Mouse (Mus musculus): ENCODE data around the gene Gabrr1.
"Not testable (repeated sequence)": the region's sequence is repeated elsewhere in the genome, so short reads cannot be mapped to it uniquely, and the experiment has no call there.

The Gabrr1 gene

GRCm38 (mm10) chr4:33132221-33132620 is at the start of gene Gabrr1:
Gene Gabrr1, plus strand, starts transcription at chr4:33132521.
- no peak for DNase-seq (ENCODE audit: low spot score in 2 of 2)

GRCm38 (mm10) chr4:33099118-33099694 is 33.1 kb upstream of the Gabrr1 start:
- no peak for DNase-seq (ENCODE audit: low spot score in 2 of 2)

GRCm38 (mm10) chr4:33109720-33110458 is 22.4 kb upstream of the Gabrr1 start:
- no peak for DNase-seq (ENCODE audit: low spot score in 2 of 2)

- DNase-seq (ENCODE audit: low spot score in 2 of 2): no peak
Measured at GRCm38 (mm10) chr4:33110845-33111244, 21.5 kb upstream of the Gabrr1 start.

DNA sequence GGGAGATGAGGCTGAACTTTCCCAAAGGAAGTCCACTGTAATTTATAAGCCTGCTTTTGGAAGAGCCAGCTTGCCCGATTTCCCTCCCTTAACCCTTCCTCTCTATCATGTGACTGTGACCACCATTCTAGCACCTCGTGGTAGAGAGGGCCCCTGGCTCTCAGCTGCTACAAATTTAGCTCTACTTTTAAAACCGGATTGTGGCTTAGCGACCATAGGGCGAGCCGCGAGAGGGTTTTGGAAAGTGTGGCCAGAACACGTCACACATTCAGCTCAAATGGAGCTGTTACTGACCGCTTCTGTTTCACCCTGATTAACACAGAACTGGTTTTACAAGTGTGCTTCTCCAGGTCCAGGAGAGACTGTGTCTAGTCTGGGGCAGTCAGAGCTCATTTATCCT is 21.0 kb upstream of the Gabrr1 start:
- DNase-seq (ENCODE audit: low spot score in 2 of 2): no peak

DNA sequence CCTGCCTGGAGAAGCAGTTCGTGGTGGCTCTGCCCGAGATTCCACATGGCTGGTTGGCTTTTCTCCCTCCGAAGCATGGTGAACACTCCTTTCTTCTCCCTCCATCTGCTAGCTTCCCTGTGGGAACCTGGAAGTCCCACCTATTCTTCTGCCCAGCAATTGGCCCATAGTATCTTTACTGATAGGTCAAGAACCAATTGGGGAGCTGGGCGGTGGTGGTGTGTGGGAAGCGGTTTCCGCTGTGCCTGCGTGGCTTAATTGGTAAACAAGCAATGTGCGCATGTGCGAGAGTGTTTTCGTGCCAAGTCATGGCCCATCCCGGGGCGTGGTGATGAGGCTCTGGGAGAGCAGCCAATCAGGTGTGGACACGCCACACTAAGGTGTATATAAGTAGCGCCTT is 19.5 kb upstream of the Gabrr1 start:
- not testable (repeated sequence) for DNase-seq (ENCODE audit: low spot score in 2 of 2)

GRCm38 (mm10) chr4:33119118-33119517 is 13.2 kb upstream of the Gabrr1 start:
- peak; percentile 20 to 77 for DNase-seq (ENCODE audit: low spot score in 2 of 2)

DNA sequence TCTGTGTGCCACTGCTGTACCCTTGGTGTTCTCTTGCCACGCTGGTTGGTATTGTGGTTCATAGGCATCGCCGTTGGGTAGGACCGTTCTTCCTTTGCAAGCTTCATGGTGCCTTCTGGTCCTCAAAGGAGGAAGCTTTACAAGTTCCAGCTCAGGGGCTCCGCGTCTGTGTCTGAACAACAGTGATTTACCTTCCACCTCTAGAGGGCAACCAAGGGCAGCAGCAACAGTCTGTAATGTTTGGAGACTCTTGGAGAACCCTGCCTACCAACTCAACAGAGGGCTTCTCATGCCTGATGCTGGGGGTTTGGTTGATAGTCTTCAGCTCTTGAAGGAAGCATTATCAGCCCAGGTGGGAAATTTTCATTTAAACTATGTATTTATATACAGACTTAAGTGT is 7.8 kb upstream of the Gabrr1 start:
- DNase-seq (ENCODE audit: low spot score in 2 of 2): peak; percentile 15 to 44

GRCm38 (mm10) chr4:33125409-33126084 is 6.8 kb upstream of the Gabrr1 start:
- no peak for DNase-seq (ENCODE audit: low spot score in 2 of 2)

DNA sequence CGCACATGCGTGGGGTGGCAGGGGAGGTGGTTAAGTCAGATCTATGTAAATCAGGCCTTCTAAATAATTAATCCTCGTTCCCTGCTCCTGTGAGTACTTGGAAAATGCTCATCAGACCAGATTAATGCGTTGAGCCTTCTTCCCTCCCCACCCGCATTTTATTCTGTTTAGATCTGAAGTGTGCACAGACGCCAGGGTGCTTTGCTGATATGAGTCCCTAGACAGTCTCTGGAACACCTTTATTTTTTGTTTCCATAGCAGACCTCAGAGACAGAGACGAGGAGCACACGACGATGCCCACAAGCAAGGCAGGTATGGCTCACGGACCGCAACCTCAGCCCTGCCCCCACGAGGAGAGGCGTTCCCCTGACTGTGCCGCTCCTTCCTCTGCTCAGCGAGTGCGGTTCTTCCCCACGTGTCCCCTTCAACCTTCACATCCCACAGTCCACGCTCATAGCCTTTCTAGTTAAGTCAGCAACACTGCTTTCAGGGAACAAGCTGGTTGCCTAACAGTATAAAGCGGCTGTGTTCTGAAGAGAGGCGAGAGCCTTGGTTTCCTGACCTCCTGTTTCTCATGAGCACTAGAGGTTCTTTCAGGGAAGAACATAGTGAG is 14.5 kb downstream of the Gabrr1 start:
- DNase-seq (ENCODE audit: low spot score in 2 of 2): no peak

DNA sequence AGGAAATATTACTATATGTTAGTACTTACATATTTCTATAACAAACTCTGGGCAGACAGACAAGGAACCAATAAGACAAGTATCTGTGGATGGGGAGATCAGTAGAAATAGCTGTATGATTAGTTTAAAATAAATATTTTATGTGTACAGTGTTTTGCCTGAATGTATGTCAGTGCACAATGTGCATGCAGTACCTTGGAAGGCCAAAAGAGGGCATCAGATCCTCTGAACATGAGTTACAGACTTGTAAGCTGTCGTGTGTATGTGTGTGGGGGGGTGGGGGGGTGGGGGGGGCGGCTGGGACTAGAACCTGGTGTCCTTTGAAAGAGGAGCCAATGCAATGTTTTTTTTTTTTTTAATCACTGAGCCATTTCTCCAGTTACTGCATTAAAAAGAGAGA is 15.5 kb downstream of the Gabrr1 start:
- DNase-seq (ENCODE audit: low spot score in 2 of 2): no peak

DNA sequence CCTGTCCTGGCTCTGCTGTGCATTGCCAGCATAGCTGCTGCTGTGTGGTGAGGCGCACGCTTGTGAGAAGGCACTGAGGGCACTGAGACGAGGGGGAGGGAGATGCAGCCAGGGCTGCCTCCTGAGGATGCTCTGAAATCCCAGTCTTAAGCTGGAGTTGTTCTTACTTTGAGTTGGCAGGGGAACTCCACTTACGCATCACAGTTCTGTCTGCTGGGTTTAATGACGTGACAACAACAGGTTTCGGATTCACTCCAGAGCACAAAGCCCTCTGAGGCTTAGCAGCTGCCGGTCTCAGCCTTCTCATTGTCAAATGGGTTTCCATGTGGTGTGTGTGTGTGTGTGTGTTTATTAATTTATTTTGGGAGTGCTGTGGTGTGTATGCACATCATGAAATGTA is 16.8 kb downstream of the Gabrr1 start:
- no peak for DNase-seq (ENCODE audit: low spot score in 2 of 2)

DNA sequence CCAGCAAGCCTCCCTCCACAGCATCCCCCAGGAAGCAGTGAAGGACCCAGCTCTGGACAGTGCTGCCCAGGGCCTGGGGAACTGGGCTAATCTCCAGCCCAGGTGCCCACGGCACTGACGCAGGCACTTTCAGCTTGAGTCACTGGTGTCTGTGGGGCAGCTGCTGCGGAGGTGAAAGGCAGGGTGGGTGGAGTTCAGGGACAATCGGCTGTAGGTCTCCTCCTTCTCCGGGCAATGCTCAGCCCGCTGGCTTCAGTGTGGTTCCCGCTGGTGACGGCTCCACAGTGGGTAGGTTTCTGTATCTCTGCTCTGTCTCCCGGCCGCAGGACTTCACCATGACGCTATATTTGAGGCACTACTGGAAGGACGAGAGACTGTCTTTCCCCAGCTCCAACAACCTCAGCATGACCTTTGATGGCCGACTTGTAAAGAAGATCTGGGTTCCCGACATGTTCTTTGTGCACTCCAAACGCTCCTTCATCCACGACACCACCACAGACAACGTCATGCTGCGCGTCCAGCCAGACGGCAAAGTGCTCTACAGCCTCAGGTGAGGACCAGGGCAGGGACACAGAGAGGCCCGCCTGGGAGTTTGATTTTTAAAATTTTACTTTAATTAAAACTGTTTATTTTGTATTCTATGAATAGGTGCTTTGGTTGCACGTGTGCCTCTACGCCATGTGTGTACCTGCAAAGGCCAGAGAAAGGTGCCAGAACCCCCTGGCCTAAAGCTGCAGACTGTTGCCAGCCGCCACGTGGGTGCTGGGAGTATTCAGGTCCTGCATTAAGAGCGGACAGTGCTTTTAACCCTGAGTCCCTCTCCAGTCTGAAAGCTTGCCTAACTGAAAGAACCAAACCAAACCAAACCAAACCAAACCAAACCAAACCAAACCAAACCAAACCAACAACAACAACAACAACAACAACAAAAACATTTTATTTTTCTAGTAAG is 20.0 kb downstream of the Gabrr1 start:
- DNase-seq (ENCODE audit: low spot score in 2 of 2): no peak

- no peak for DNase-seq (ENCODE audit: low spot score in 2 of 2)
Measured at GRCm38 (mm10) chr4:33183477-33183876, 51.2 kb downstream of the Gabrr1 start.

DNA sequence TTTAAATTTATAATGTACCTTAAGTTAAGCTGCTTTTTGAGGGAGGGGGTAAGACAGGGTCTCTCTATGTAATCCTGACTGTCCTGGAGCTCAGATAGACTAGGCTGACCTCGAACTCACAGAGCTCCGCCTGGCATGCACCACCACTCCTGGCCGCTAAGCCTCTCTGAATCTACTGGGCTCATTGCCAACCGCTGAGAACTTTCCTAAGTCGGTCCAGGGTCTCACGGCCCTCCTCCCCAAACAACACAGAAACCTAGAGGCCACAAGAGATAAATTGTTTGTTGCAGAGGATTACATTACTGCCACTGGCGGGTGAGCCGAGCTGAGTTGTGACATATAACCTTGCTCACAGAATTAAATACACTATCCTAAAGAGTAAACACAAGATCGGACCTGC is 55.8 kb downstream of the Gabrr1 start:
- DNase-seq (ENCODE audit: low spot score in 2 of 2): peak in 1 of 2 experiments; percentile 31

DNA sequence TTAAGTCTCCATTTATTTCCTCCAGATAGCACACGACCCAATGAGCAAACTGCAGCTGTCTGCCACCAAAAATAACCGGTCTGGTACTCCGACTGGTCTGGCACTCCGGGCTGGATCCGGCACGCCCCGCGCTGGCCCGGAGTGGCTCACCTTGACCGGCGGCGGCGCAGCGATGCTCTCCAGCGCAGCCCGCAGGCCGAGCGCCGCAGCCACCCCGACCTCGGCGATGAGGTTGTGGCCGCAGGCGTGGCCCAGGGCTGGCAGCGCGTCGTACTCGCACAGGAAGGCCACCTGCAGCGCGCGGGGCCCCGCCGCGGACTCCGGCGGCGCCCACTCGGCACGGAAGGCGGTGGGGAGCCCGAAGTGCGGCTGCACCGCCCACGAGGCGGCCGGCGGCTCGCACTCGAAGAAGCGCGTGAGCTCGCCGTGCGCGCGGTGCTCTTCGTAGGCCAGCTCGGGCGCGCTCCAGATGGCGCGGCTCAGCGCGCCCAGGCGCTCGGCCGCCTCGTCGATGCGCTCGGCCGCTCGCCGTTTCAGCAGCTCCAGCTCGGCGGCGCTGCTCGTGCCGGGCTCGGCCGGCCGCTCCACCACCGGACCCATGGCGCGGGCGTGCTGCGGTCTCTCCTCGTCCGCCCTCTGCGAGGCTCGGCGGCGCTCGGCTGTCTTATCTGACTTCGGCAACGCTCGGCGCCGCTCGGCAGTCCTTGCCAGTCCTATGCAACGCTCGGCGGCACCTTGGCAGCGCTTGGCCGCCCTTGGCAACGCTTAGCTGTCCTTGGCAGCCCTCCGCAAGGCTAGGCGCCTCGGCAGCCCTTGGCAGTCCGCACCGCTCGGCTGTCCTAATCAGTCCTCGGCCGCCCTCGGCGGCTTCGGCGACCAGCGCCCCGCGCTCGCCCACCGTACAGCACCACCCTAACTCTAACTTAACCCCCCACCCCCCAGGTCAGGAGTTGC is 56.7 kb downstream of the Gabrr1 start:
- peak; percentile 83 to 87 for DNase-seq (ENCODE audit: low spot score in 2 of 2)

GRCm38 (mm10) chr4:33189735-33190036 is 57.4 kb downstream of the Gabrr1 start, which contains the start of gene Pm20d2:
Gene Pm20d2, minus strand, starts transcription at chr4:33189737.
- DNase-seq (ENCODE audit: low spot score in 2 of 2): no peak

DNA sequence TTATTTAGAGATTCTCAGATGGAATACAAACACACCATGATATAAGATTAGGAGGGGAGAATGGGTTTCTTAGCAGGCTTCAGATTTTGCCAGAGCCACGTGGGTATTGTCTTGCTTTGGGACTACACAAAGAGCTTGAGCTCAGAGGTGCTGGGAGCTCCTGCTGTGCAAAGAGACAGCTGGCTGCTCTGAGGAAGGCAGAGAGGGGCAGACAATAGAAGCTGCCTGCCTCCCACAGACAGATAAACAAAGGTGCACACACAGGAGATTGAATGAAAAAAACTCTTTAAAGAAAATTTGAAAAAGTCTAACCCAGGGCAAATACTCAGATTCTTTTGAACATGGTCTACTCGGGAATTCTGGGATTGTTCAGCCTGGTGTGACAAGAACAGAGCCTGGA is 65.8 kb downstream of the Gabrr1 start:
- DNase-seq (ENCODE audit: low spot score in 2 of 2): no peak

GRCm38 (mm10) chr4:33204682-33205081 is 72.4 kb downstream of the Gabrr1 start:
- DNase-seq (ENCODE audit: low spot score in 2 of 2): peak in 1 of 2 experiments; percentile 34

- no peak for DNase-seq (ENCODE audit: low spot score in 2 of 2)
Measured at GRCm38 (mm10) chr4:33207551-33207950, 75.2 kb downstream of the Gabrr1 start.
